Mouse (Mus musculus) adrenal gland (tissue): ENCODE results near the gene Gm6205.
"Not testable (repeated sequence)": the region's sequence is repeated elsewhere in the genome, so short reads cannot be mapped to it uniquely, and the experiment has no call there.

Source experiments
- intact Hi-C: fragments of 180-260 bp; cut with DNase I; formaldehyde crosslinking; loops from one replicate; pipeline ENCODE4 v1.15.1; 2025
- long read RNA-seq, 2 experiments: library from polyadenylated mRNA; unstranded; transcript quantifications; one replicate each; pipeline ENCODE4 v2.0.0; 2020; ENCODE audit warnings: borderline replicate concordance in 1 of 2; ENCODE audit not compliant: insufficient replicate concordance in 1 of 2

The Gm6205 gene
- long read RNA-seq, experiment 1: 0 reads
- long read RNA-seq, experiment 2: 0 reads

GRCm38 (mm10) chr5:94648082-94648481, at the start of gene Gm6205:
Gene Gm6205 (plus strand): TSS chr5:94648382.
- intact Hi-C loops: not testable (repeated sequence)

GRCm38 (mm10) chr5:94616242-94616641, 31.9 kb upstream of the Gm6205 start, which contains the start of gene Gm3147:
Gene Gm3147 (minus strand): TSS chr5:94616342.
- intact Hi-C loops: not testable (repeated sequence)

- intact Hi-C loops: not testable (repeated sequence)
These were observed 24.5 kb upstream of the Gm6205 start, which contains the start of gene Gm6509 for GRCm38 (mm10) chr5:94623679-94624078. Gene Gm6509 (plus strand): TSS chr5:94623979.
